Mouse (Mus musculus) liver, adult 2 months (tissue): Measurements from ENCODE around the gene 2210017I01Rik. TPM values are rescaled to one million over a fixed set of nuclear protein-coding genes. Genes with fewer than 3 reads are reported as not detected.

ENCODE experiments used
- DNase-seq: peaks from one replicate; pipeline ENCODE4 v3.0.0-alpha.2; 2011; ENCODE audit warnings: low read depth, low spot score; ENCODE audit errors: extremely low read depth
- H3K27ac ChIP-seq: fragments of 200-500 bp; replicated peaks from 2 replicates; pipeline ENCODE4 v1.5.1; 2012; ENCODE audit warnings: low read depth, mild to moderate bottlenecking, control low read depth, inconsistent platforms, low read length; ENCODE audit not compliant: insufficient read depth
- H3K27me3 ChIP-seq: fragments of 200-500 bp; 2 replicates; pipeline ENCODE4 v1.6.1; 2012; ENCODE audit warnings: mild to moderate bottlenecking, moderate library complexity, low read length, inconsistent platforms; ENCODE audit not compliant: control insufficient read depth, insufficient read depth
- H3K36me3 ChIP-seq: fragments of 200-500 bp; 2 replicates; pipeline ENCODE4 v1.6.1; 2012; ENCODE audit warnings: low read length, inconsistent platforms; ENCODE audit not compliant: control insufficient read depth, insufficient read depth
- H3K4me1 ChIP-seq: fragments of 200-500 bp; 2 replicates; pipeline ENCODE4 v1.6.1; 2011; ENCODE audit warnings: low read length; ENCODE audit not compliant: control insufficient read depth, insufficient read depth
- H3K4me3 ChIP-seq: fragments of 200-500 bp; 2 replicates; pipeline ENCODE4 v1.5.1; 2011; ENCODE audit warnings: low read depth, mild to moderate bottlenecking, control low read depth, low read length, moderate library complexity; ENCODE audit not compliant: insufficient read depth
- H3K79me2 ChIP-seq: fragments of 200-500 bp; 2 replicates; pipeline ENCODE4 v1.6.1; 2012; ENCODE audit warnings: inconsistent platforms, mild to moderate bottlenecking, low read length, moderate library complexity; ENCODE audit not compliant: control insufficient read depth, insufficient read depth
- H3K9ac ChIP-seq: fragments of 200-500 bp; 2 replicates; pipeline ENCODE4 v1.6.1; 2012; ENCODE audit warnings: low read depth, mild to moderate bottlenecking, control low read depth, inconsistent platforms, low read length
- CTCF ChIP-seq: fragments of 200-500 bp; IDR thresholded peaks from 2 replicates; pipeline ENCODE4 v1.5.1; 2011; ENCODE audit warnings: low read depth, low read length, control low read depth
- POLR2A ChIP-seq: fragments of 200-500 bp; IDR thresholded peaks from 2 replicates; pipeline ENCODE4 v1.6.1; 2011; ENCODE audit warnings: low read length, control low read depth; ENCODE audit not compliant: insufficient read depth; ENCODE audit errors: extremely low read depth
- WGBS: fragments of 180-500 bp; shearing (Covaris S2); methylation state at CpG from one replicate; pipeline ENCODE4 v1.1.7; 2018; 5-methylcytosine and 5-hydroxymethylcytosine counted together
- polyA plus RNA-seq: library from polyadenylated mRNA; depleted of rRNA; stranded (reverse); fragments of >200 nt; gene quantifications from 2 replicates; pipeline ENCODE4 v1.2.3, GENCODE M21; 2012
- total RNA-seq: library from RNA; depleted of rRNA; stranded (reverse); fragments of >200 nt; gene quantifications from 2 replicates; pipeline ENCODE4 v1.2.3, GENCODE M21; 2014

The 2210017I01Rik gene
- total and polyA plus RNA-seq, 2 experiments: not detected

- H3K27ac ChIP-seq: no peak within 1 kb of the TSS
- H3K4me1 ChIP-seq: no peaks in the 10 kb centered on the region
- no peak within 1 kb of the TSS for H3K4me3 ChIP-seq
- no peak for DNase-seq
- no peaks in the 10 kb centered on the region for H3K27me3 ChIP-seq
- no peaks in the 10 kb centered on the region for H3K36me3 ChIP-seq
- no peaks in the 10 kb centered on the region for H3K79me2 ChIP-seq
- no peak within 1 kb of the TSS for H3K9ac ChIP-seq
- TF ChIP-seq POLR2A (no peak), CTCF (no peak)
- WGBS: 28% methylated on average over 2 of the region's 2 CpGs
These were observed 14.3 kb upstream of the 2210017I01Rik start, which contains the start of gene Lce6a for GRCm38 (mm10) chr3:92621560-92621959. Gene Lce6a, minus strand, starts transcription at chr3:92621660.

- Histone ChIP-seq H3K9ac (no peak overlapping the region), H3K36me3 (no peaks in the 10 kb centered on the region), H3K4me3 (no peak overlapping the region), H3K27ac (no peak overlapping the region), H3K79me2 (no peaks in the 10 kb centered on the region), H3K4me1 (no peaks in the 10 kb centered on the region), H3K27me3 (no peaks in the 10 kb centered on the region)
- no peak for DNase-seq
- TF ChIP-seq POLR2A (no peak), CTCF (no peak)
- WGBS: 55% methylated on average over 1 of the region's 1 CpGs
These were observed 2.5 kb upstream of the 2210017I01Rik start for GRCm38 (mm10) chr3:92609804-92610203.

- Histone ChIP-seq H3K36me3 (no peaks in the 10 kb centered on the region), H3K4me1 (no peaks in the 10 kb centered on the region), H3K79me2 (no peaks in the 10 kb centered on the region), H3K27me3 (no peaks in the 10 kb centered on the region), H3K27ac (no peak overlapping the region), H3K9ac (no peak overlapping the region), H3K4me3 (no peak overlapping the region)
- peak; percentile 34; the same call in 1 of the 2 replicates for TF ChIP-seq CTCF
- no peak for TF ChIP-seq POLR2A
- peak; percentile 45 for DNase-seq
- WGBS: 33% methylated on average over 1 of the region's 1 CpGs
These were observed 5.1 kb downstream of the 2210017I01Rik start for GRCm38 (mm10) chr3:92602169-92602568.

- Histone ChIP-seq H3K27ac (no peak overlapping the region), H3K27me3 (no peaks in the 10 kb centered on the region), H3K36me3 (no peaks in the 10 kb centered on the region), H3K4me3 (no peak overlapping the region), H3K79me2 (no peaks in the 10 kb centered on the region), H3K4me1 (no peaks in the 10 kb centered on the region), H3K9ac (no peak overlapping the region)
- no peak for DNase-seq
- 53% methylated on average over 1 of the region's 1 CpGs for WGBS
- TF ChIP-seq POLR2A: no peak
- no peak for TF ChIP-seq CTCF
These were observed 6.8 kb downstream of the 2210017I01Rik start for GRCm38 (mm10) chr3:92600456-92600855.

GRCm38 (mm10) chr3:92599973-92600372 lies 7.3 kb downstream of the 2210017I01Rik start:
- H3K36me3 ChIP-seq: no peaks in the 10 kb centered on the region

GRCm38 (mm10) chr3:92598429-92598828 lies 8.9 kb downstream of the 2210017I01Rik start:
- H3K27me3 ChIP-seq: no peaks in the 10 kb centered on the region
- DNase-seq: no peak
- WGBS: 89% methylated on average over 2 of the region's 2 CpGs
- H3K79me2 ChIP-seq: no peaks in the 10 kb centered on the region
- no peak overlapping the region for H3K4me3 ChIP-seq
- H3K4me1 ChIP-seq: no peaks in the 10 kb centered on the region
- H3K9ac ChIP-seq: no peak overlapping the region
- TF ChIP-seq POLR2A (no peak), CTCF (no peak)
- H3K36me3 ChIP-seq: no peaks in the 10 kb centered on the region
- H3K27ac ChIP-seq: no peak overlapping the region

More at GRCm38 (mm10) chr3:92599973-92600372, 7.3 kb downstream of the 2210017I01Rik start:
- no peak overlapping the region for H3K27ac ChIP-seq
- no peaks in the 10 kb centered on the region for H3K27me3 ChIP-seq
- H3K79me2 ChIP-seq: no peaks in the 10 kb centered on the region
- no peak for DNase-seq
- no peak overlapping the region for H3K4me3 ChIP-seq
- no peak for TF ChIP-seq CTCF
- no peak for TF ChIP-seq POLR2A
- no peak overlapping the region for H3K9ac ChIP-seq
- H3K4me1 ChIP-seq: no peaks in the 10 kb centered on the region
